Mouse (Mus musculus) Patski (cell line): ENCODE data around the gene A2ml1. TPM values are rescaled to one million over a fixed set of nuclear protein-coding genes. Genes with fewer than 3 reads are reported as not detected.

Experiments
- ATAC-seq: fragments of 100-300 bp; one replicate; pipeline ENCODE4 v1.8.0; 2021
- CTCF ChIA-PET: fragments of 350-600 bp; sonication (Branson Sonifier 250); formaldehyde crosslinking; loops from one replicate; lab custom pipeline; 2022; ENCODE audit warnings: inconsistent platforms; lab: Charles Lee
- POLR2A ChIA-PET: fragments of 350-600 bp; sonication (Branson Sonifier 250); formaldehyde crosslinking; loops from one replicate; lab custom pipeline; 2022; ENCODE audit warnings: antibody characterized with exemption, inconsistent platforms; lab: Charles Lee
- DNase-seq: peaks from one replicate; pipeline ENCODE4 v3.0.0-alpha.2; 2011; ENCODE audit warnings: low read depth, low spot score
- H3K27me3 ChIP-seq: fragments of 371-371 bp; one replicate; pipeline ENCODE4 v1.5.1; 2021
- CTCF ChIP-seq: fragments of 100-300 bp; IDR thresholded peaks from one replicate; pipeline ENCODE4 v1.5.1; 2021
- in situ Hi-C: fragments of 300-500 bp; cut with MboI; formaldehyde crosslinking; loops from 3 replicates; pipeline ENCODE4 v1.11.1; 2018; ENCODE audit warnings: low pct_unique_long_range_greater_than_20kb, mixed read lengths
- polyA plus RNA-seq: library from polyadenylated mRNA; unstranded; gene quantifications from one replicate; pipeline ENCODE4 v1.2.3, GENCODE M21; 2021

A2ml1 gene
- polyA plus RNA-seq, 1 experiment from 2014 or later = 0.12 TPM

GRCm38 (mm10) chr6:128523360-128523759 lies 58.0 kb downstream of the A2ml1 start:
- TF ChIP-seq CTCF = no peak
- no peaks in the 10 kb centered on the region for H3K27me3 ChIP-seq
- DNase-seq (no peak), ATAC-seq (no peak)
- in situ Hi-C loops = no loop called here
- ChIA-PET CTCF (no interaction called here), POLR2A (no interaction called here)

DNA sequence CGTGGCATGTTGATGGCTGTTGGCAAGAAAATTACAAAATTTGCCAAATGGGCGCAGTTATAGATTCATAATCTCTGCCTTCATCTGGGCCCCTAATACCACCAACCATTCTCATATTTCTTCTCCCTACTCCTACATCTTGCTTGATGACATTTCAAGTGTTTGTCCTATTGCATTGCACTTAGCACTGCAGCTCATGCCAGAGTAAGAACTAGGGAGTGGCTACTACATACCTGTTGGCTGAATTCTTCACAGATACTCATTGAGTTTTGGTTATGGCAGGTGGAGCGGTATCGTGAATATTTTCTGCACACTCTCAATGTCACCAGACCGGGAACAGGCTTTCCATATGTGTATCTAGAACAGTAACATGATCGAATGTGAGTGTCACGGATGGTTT lies 62.2 kb downstream of the A2ml1 start:
- no peak for ATAC-seq
- ChIA-PET CTCF (no interaction called here), POLR2A (no interaction called here)

DNA sequence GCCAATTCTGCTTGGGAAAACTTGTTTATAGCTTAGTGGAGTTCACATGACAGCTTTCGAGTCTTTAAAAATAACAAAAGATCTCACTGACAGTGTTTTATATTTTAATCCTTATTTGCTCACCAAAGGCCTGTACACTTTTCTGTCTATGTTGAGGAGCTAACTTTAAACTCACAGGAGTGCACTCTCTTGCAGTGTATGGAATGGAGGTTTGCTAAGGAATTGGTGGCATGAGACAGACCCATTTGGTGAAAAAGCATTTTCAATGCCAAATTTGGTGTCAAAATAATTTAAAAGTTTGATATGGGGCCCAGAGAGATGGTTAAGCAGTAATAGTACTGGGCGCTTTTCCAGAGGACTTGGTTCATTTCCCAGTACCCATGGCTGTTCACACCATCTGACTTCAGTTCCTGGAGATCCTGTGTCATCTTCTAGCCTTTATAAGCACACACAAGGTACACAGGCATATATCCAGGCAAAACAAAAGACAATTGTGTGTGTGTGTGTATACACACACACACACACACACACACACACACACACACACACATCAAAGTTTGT lies 75.7 kb downstream of the A2ml1 start:
- CTCF ChIA-PET = no interaction called here
- TF ChIP-seq CTCF = no peak
- ATAC-seq (no peak), DNase-seq (no peak)
- peaks cover 13% of the 10 kb centered on the region for H3K27me3 ChIP-seq
- in situ Hi-C loops = no loop called here
- POLR2A ChIA-PET = no interaction called here

More for the DNA sequence above, 62.2 kb downstream of the A2ml1 start:
- DNase-seq = no peak
- no peak for TF ChIP-seq CTCF
- in situ Hi-C loops = no loop called here
- H3K27me3 ChIP-seq = peaks cover 4% of the 10 kb centered on the region

DNA sequence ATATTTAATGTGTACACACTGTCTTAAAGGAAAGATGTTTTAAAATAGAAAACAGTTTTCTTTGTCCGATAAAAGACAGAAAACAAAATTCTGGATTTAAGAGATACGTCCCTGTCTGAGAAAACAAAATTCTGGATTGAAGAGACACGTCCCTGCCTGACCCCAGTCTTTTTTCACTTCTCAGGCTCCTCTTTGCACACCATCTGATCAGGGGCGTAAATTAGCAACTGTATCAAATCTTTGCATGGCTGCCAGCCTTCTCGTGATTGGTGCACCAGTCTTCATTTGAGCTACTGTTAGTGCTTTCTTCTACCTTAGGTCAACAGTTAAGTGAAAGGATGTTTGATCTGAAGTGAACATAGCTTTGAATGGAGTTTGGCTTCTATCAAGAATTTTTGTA lies 76.7 kb downstream of the A2ml1 start:
- no peak for TF ChIP-seq CTCF
- ChIA-PET POLR2A (no interaction called here), CTCF (no interaction called here)
- ATAC-seq (no peak), DNase-seq (no peak)
- in situ Hi-C loops = no loop called here
- peaks cover 17% of the 10 kb centered on the region for H3K27me3 ChIP-seq

GRCm38 (mm10) chr6:128495346-128495745 lies 86.1 kb downstream of the A2ml1 start:
- no peak for TF ChIP-seq CTCF
- H3K27me3 ChIP-seq = peaks cover 15% of the 10 kb centered on the region
- ATAC-seq (peak; percentile 35), DNase-seq (no peak)
- ChIA-PET CTCF (no interaction called here), POLR2A (no interaction called here)
- in situ Hi-C loops = no loop called here

DNA sequence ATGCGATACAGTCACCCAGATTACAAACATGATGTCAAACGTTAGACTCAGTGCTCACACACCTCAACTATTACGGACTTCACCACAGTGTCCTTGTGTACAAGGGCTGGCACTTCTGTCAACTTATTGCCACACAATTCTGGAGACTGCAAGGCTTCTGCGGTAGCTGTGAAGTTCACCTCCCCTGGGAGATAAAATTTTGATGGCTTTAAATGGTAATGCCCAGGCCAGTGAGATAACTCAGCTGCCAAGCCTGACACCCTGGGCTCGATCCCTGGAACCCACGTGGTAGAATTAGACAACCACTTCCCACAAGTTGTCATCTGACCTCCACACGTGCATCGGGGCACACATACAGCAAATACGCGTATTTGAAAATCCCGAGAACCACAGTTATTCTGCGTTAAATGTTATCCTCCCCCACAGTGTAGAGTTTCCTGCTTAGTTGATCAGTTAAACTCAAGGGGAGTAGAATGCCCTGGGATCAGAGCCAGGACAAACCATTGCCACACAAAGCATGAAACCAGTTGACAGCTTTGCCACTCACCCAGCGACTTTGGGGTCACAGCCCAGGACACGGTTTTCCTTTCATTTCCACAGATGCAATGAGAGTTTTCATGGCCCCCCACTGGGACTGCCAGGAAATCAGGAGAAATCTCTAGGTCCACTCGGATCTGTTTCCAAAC lies 86.6 kb downstream of the A2ml1 start:
- no peak for TF ChIP-seq CTCF
- CTCF ChIA-PET = no interaction called here
- in situ Hi-C loops = no loop called here
- no peak for DNase-seq
- POLR2A ChIA-PET = no interaction called here
- peak; percentile 60 for ATAC-seq
- peaks cover 11% of the 10 kb centered on the region for H3K27me3 ChIP-seq

- ChIA-PET POLR2A (no interaction called here), CTCF (no interaction called here)
- in situ Hi-C loops = no loop called here
- TF ChIP-seq CTCF = no peak
- DNase-seq (no peak), ATAC-seq (no peak)
- no peaks in the 10 kb centered on the region for H3K27me3 ChIP-seq
These were observed 89.5 kb downstream of the A2ml1 start for GRCm38 (mm10) chr6:128491916-128492315.

DNA sequence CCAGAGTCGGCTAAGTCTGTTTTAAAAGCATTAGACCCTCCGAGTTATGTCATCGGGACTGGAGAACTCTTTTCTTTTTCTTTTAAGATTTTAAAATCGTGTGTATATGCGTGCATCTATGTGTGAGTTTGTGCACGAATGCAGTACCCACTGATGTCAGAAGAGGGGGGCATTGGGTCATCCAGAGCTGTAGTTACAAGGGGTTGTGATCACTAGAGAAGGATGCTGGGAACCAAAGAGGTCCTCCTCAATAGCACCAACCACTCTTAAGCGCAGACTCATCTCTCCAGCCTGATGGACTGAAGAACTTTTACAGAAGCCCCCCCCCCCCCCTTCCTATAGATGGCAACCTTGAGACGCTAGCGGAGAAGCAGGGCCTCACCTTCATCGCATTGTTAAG lies 91.3 kb downstream of the A2ml1 start:
- ChIA-PET CTCF (interaction anchor here (2.0 kb wide), 1 partner anchor 11 kb away, joined by 8 read pairs; no protein-coding TSS in a partner anchor), POLR2A (no interaction called here)
- DNase-seq = no peak
- no peak for ATAC-seq
- peak; percentile 16 for TF ChIP-seq CTCF
- in situ Hi-C loops = no loop called here
- H3K27me3 ChIP-seq = no peaks in the 10 kb centered on the region

Other genes starting within 250 kb of the A2ml1 start
- 79.6 TPM for gene Tulp3, start 225.8 kb downstream of the A2ml1 start, polyA plus RNA-seq
- 47.2 TPM for gene Rhno1, start 218.7 kb downstream of the A2ml1 start, polyA plus RNA-seq
- 45.4 TPM for gene Foxm1, start 218.6 kb downstream of the A2ml1 start, polyA plus RNA-seq
- gene Tex52, start 206.2 kb downstream of the A2ml1 start, polyA plus RNA-seq = 0.44 TPM
- not detected for gene Gm44596, start 206.1 kb downstream of the A2ml1 start, polyA plus RNA-seq
- gene Nrip2, start 182.3 kb downstream of the A2ml1 start, polyA plus RNA-seq = 38.9 TPM
- 20.4 TPM for gene Itfg2, start 156.7 kb downstream of the A2ml1 start, polyA plus RNA-seq
- 284 TPM for gene Fkbp4, start 142.9 kb downstream of the A2ml1 start, polyA plus RNA-seq
- gene Pzp, start 54.9 kb downstream of the A2ml1 start, polyA plus RNA-seq = 0.04 TPM
- not detected for gene Klrb1a, start 41.9 kb upstream of the A2ml1 start, polyA plus RNA-seq
- not detected for gene Clec2h, start 80.8 kb upstream of the A2ml1 start, polyA plus RNA-seq
- not detected for gene Klrb1, start 141.5 kb upstream of the A2ml1 start, polyA plus RNA-seq
- not detected for gene Klrb1c, start 207.6 kb upstream of the A2ml1 start, polyA plus RNA-seq
- not detected for gene Gm44511, start 244.7 kb upstream of the A2ml1 start, polyA plus RNA-seq
- not detected for gene Klrb1b, start 244.7 kb upstream of the A2ml1 start, polyA plus RNA-seq